Mouse (Mus musculus): ENCODE data around the gene Ly6c1. TPM values are rescaled to one million over a fixed set of nuclear protein-coding genes. Genes with fewer than 3 reads are reported as not detected.
"Not testable (repeated sequence)": the region's sequence is repeated elsewhere in the genome, so short reads cannot be mapped to it uniquely, and the experiment has no call there.

Ly6c1 gene
- polyA plus RNA-seq, 1 experiment: 848 TPM

GRCm38 (mm10) chr15:75021020-75021759, 27.4 kb downstream of the Ly6c1 start:
- not testable (repeated sequence) for H3K4me1 ChIP-seq (ENCODE audit: control insufficient read depth, insufficient read depth, low read length); H3K4me3 ChIP-seq (replicated peaks; ENCODE audit: extremely low read depth, low read depth, low read length); DNase-seq
- 74% methylated on average over 7 of the region's 10 CpGs for WGBS

- WGBS: 24% methylated on average over 2 of the region's 2 CpGs
- DNase-seq; H3K4me1 ChIP-seq (ENCODE audit: control insufficient read depth, insufficient read depth, low read length); H3K4me3 ChIP-seq (replicated peaks; ENCODE audit: extremely low read depth, low read depth, low read length): not testable (repeated sequence)
- TF ChIP-seq CTCF (IDR thresholded peaks at IDR 0.05; ENCODE audit: insufficient read depth, low read length): peak; percentile 88
Measured at GRCm38 (mm10) chr15:75019446-75019845, 29.2 kb downstream of the Ly6c1 start.

Other genes with a start within 250 kb of the Ly6c1 start
- gene Gml2, start 229.8 kb downstream of the Ly6c1 start, polyA plus RNA-seq (2012; rRNA removed): not detected in 2 replicates
- 0.81 and 4.5 TPM in 2 replicates for gene 2010109I03Rik, start 151.8 kb downstream of the Ly6c1 start, polyA plus RNA-seq (2012; rRNA removed)
- gene Ly6i, start 65.4 kb downstream of the Ly6c1 start, polyA plus RNA-seq (2012; rRNA removed): 1.3 and 1.7 TPM in 2 replicates
- 445 and 454 TPM in 2 replicates for gene Ly6a, start 50.8 kb downstream of the Ly6c1 start, polyA plus RNA-seq (2012; rRNA removed)
- gene Ly6c2, start 63.1 kb upstream of the Ly6c1 start, polyA plus RNA-seq (2012; rRNA removed): 37.1 and 42.9 TPM in 2 replicates
- 0.26 and 0.38 TPM in 2 replicates for gene Ly6g, start 106.4 kb upstream of the Ly6c1 start, polyA plus RNA-seq (2012; rRNA removed)
- gene BC025446, start 167.5 kb upstream of the Ly6c1 start, polyA plus RNA-seq (2012; rRNA removed): 0.10 and 0.13 TPM in 2 replicates
- gene Ly6f, start 219.6 kb upstream of the Ly6c1 start, polyA plus RNA-seq (2012; rRNA removed): not detected in 2 replicates

Data from lung, adult 2 months (tissue).